Mouse (Mus musculus): ENCODE results near the gene Egflam.

Gene Egflam

GRCm38 (mm10) chr15:7292854-7293253 lies 105.3 kb downstream of the Egflam start:
- DNase-seq (ENCODE audit: low spot score in 2 of 2): no peak

- DNase-seq (ENCODE audit: low spot score in 2 of 2): no peak
Measured at GRCm38 (mm10) chr15:7290003-7290402, 108.2 kb downstream of the Egflam start.

- no peak for DNase-seq (ENCODE audit: low spot score in 2 of 2)
Measured at GRCm38 (mm10) chr15:7289516-7289915, 108.7 kb downstream of the Egflam start.

GRCm38 (mm10) chr15:7288841-7289424 lies 109.3 kb downstream of the Egflam start:
- DNase-seq (ENCODE audit: low spot score in 2 of 2): no peak

GRCm38 (mm10) chr15:7287911-7288310 lies 110.3 kb downstream of the Egflam start:
- DNase-seq (ENCODE audit: low spot score in 2 of 2): no peak

- DNase-seq (ENCODE audit: low spot score in 2 of 2): no peak
Measured at GRCm38 (mm10) chr15:7281579-7281978, 116.6 kb downstream of the Egflam start.

- DNase-seq (ENCODE audit: low spot score in 2 of 2): peak; percentile 74 to 83
Measured at GRCm38 (mm10) chr15:7263822-7264221, 134.4 kb downstream of the Egflam start.

- DNase-seq (ENCODE audit: low spot score in 2 of 2): no peak
Measured at GRCm38 (mm10) chr15:7263339-7263738, 134.9 kb downstream of the Egflam start.

GRCm38 (mm10) chr15:7261371-7261770 lies 136.8 kb downstream of the Egflam start:
- DNase-seq (ENCODE audit: low spot score in 2 of 2): no peak

- no peak for DNase-seq (ENCODE audit: low spot score in 2 of 2)
Measured at GRCm38 (mm10) chr15:7256577-7256976, 141.6 kb downstream of the Egflam start.

GRCm38 (mm10) chr15:7253326-7253725 lies 144.9 kb downstream of the Egflam start:
- no peak for DNase-seq (ENCODE audit: low spot score in 2 of 2)

- no peak for DNase-seq (ENCODE audit: low spot score in 2 of 2)
Measured at GRCm38 (mm10) chr15:7252106-7252636, 146.0 kb downstream of the Egflam start.

- DNase-seq (ENCODE audit: low spot score in 2 of 2): no peak
Measured at GRCm38 (mm10) chr15:7251042-7251441, 147.2 kb downstream of the Egflam start.

- DNase-seq (ENCODE audit: low spot score in 2 of 2): no peak
Measured at GRCm38 (mm10) chr15:7249216-7249615, 149.0 kb downstream of the Egflam start.

GRCm38 (mm10) chr15:7247321-7247720 lies 150.9 kb downstream of the Egflam start:
- DNase-seq (ENCODE audit: low spot score in 2 of 2): no peak

GRCm38 (mm10) chr15:7242161-7242850 lies 155.9 kb downstream of the Egflam start:
- DNase-seq (ENCODE audit: low spot score in 2 of 2): no peak

- peak; percentile 13 to 39 for DNase-seq (ENCODE audit: low spot score in 2 of 2)
Measured at GRCm38 (mm10) chr15:7240950-7241349, 157.2 kb downstream of the Egflam start.

- DNase-seq (ENCODE audit: low spot score in 2 of 2): no peak
Measured at GRCm38 (mm10) chr15:7239904-7240303, 158.3 kb downstream of the Egflam start.

GRCm38 (mm10) chr15:7233393-7234090 lies 164.7 kb downstream of the Egflam start:
- no peak for DNase-seq (ENCODE audit: low spot score in 2 of 2)

- peak; percentile 72 to 82 for DNase-seq (ENCODE audit: low spot score in 2 of 2)
Measured at GRCm38 (mm10) chr15:7226225-7226624, 172.0 kb downstream of the Egflam start.

- no peak for DNase-seq (ENCODE audit: low spot score in 2 of 2)
Measured at GRCm38 (mm10) chr15:7224151-7224775, 173.9 kb downstream of the Egflam start.

- DNase-seq (ENCODE audit: low spot score in 2 of 2): no peak
Measured at GRCm38 (mm10) chr15:7222809-7223208, 175.4 kb downstream of the Egflam start.
